Mouse (Mus musculus): Measurements from ENCODE around the gene Pdcd1lg2.
A peak's percentile ranks its signal among the peaks of the same experiment; 100 is the strongest.

The Pdcd1lg2 gene

GRCm38 (mm10) chr19:29420397-29420796 lies 9.7 kb downstream of the Pdcd1lg2 start:
- DNase-seq, result no peak

- DNase-seq, result no peak
These were observed 11.4 kb downstream of the Pdcd1lg2 start for GRCm38 (mm10) chr19:29422013-29422645.

GRCm38 (mm10) chr19:29422796-29423195 lies 12.1 kb downstream of the Pdcd1lg2 start:
- DNase-seq, result no peak

GRCm38 (mm10) chr19:29430516-29430915 lies 19.8 kb downstream of the Pdcd1lg2 start:
- no peak for DNase-seq

GRCm38 (mm10) chr19:29430953-29431352 lies 20.2 kb downstream of the Pdcd1lg2 start:
- no peak for DNase-seq

- no peak for DNase-seq
These were observed 26.2 kb downstream of the Pdcd1lg2 start for GRCm38 (mm10) chr19:29436793-29437479.

- DNase-seq, result no peak
These were observed 27.1 kb downstream of the Pdcd1lg2 start for GRCm38 (mm10) chr19:29437849-29438248.

GRCm38 (mm10) chr19:29439242-29439641 lies 28.5 kb downstream of the Pdcd1lg2 start:
- DNase-seq, result no peak

GRCm38 (mm10) chr19:29442492-29442891 lies 31.8 kb downstream of the Pdcd1lg2 start:
- DNase-seq, result no peak

- DNase-seq, result no peak
These were observed 33.6 kb downstream of the Pdcd1lg2 start for GRCm38 (mm10) chr19:29444364-29444763.

GRCm38 (mm10) chr19:29448373-29448772 lies 37.7 kb downstream of the Pdcd1lg2 start:
- DNase-seq, result no peak

GRCm38 (mm10) chr19:29450376-29450775 lies 39.7 kb downstream of the Pdcd1lg2 start:
- DNase-seq, result no peak

- DNase-seq, result peak; percentile 59
These were observed 43.5 kb downstream of the Pdcd1lg2 start for GRCm38 (mm10) chr19:29454141-29454601.

GRCm38 (mm10) chr19:29455156-29455555 lies 44.4 kb downstream of the Pdcd1lg2 start:
- no peak for DNase-seq

- no peak for DNase-seq
These were observed 47.3 kb downstream of the Pdcd1lg2 start for GRCm38 (mm10) chr19:29457982-29458381.

GRCm38 (mm10) chr19:29462462-29462861 lies 51.7 kb downstream of the Pdcd1lg2 start:
- DNase-seq, result no peak

GRCm38 (mm10) chr19:29463645-29464395 lies 53.1 kb downstream of the Pdcd1lg2 start:
- DNase-seq, result no peak

- peak; percentile 35 for DNase-seq
These were observed 56.1 kb downstream of the Pdcd1lg2 start for GRCm38 (mm10) chr19:29466819-29467218.

- no peak for DNase-seq
These were observed 58.4 kb downstream of the Pdcd1lg2 start for GRCm38 (mm10) chr19:29468941-29469685.

- DNase-seq, result no peak
These were observed 59.1 kb downstream of the Pdcd1lg2 start for GRCm38 (mm10) chr19:29469686-29470254.

- DNase-seq, result no peak
These were observed 59.9 kb downstream of the Pdcd1lg2 start for GRCm38 (mm10) chr19:29470652-29471051.

GRCm38 (mm10) chr19:29472424-29472823 lies 61.7 kb downstream of the Pdcd1lg2 start:
- DNase-seq, result no peak

GRCm38 (mm10) chr19:29472946-29473345 lies 62.2 kb downstream of the Pdcd1lg2 start:
- DNase-seq, result no peak
